Mouse (Mus musculus): ENCODE data around the gene Tas2r134. TPM values are rescaled to one million over a fixed set of nuclear protein-coding genes. Genes with fewer than 3 reads are reported as not detected.

Tas2r134 gene
- polyA plus RNA-seq (2014; fragmentation: Illumina TruSeq; extraction: RNeasy Lipid Tissue Mini Kit (QIAGEN cat#74804); ENCODE audit: low read depth, low replicate concordance), result not detected

GRCm38 (mm10) chr2:51627211-51627610, at the start of gene Tas2r134:
Gene Tas2r134 (plus strand): TSS chr2:51627511.

